Mouse (Mus musculus): ENCODE measurements around the gene Thra. TPM values are rescaled to one million over a fixed set of nuclear protein-coding genes. Genes with fewer than 3 reads are reported as not detected.

The Thra gene
- total and polyA plus RNA-seq, 3 experiments: 89.4 to 105 (median 103) TPM

- 86% methylated on average over 18 of the region's 18 CpGs for WGBS
- DNase-seq: peak; percentile 25 to 45
- Histone ChIP-seq H3K9ac (ENCODE audit: low read depth, low read length) (peak overlapping the region; percentile 68), H3K27me3 (ENCODE audit: control insufficient read depth, insufficient read depth, low read length) (no peaks in the 10 kb centered on the region), H3K79me2 (replicated peaks; ENCODE audit: control insufficient read depth, insufficient read depth, low read length) (no peaks in the 10 kb centered on the region), H3K4me3 (no peak overlapping the region; the same call in 1 of the 2 replicates), H3K27ac (peak overlapping the region; percentile 100), H3K36me3 (ENCODE audit: control insufficient read depth, insufficient read depth, low read length) (peaks cover 39% of the 10 kb centered on the region), H3K4me1 (ENCODE audit: control insufficient read depth, insufficient read depth, low read length) (peaks cover 27% of the 10 kb centered on the region)
- intact Hi-C loops (cut with DNase I): no loop called here
- TF ChIP-seq EP300 (IDR thresholded peaks at IDR 0.05; ENCODE audit: insufficient read depth, low read depth, low read length) (no peak), CTCF (IDR thresholded peaks at IDR 0.05) (no peak), POLR2A (IDR thresholded peaks at IDR 0.05; ENCODE audit: insufficient read depth, low read depth, low read length) (no peak)
These were observed 30.7 kb downstream of the Thra start for GRCm38 (mm10) chr11:98771131-98771530.

- DNase-seq: peak; percentile 47 to 65
- intact Hi-C loops (cut with DNase I): loop anchor here (2.0 kb wide), 1 partner anchor 15 kb away; no protein-coding TSS in a partner anchor
- peak overlapping the region; percentile 100 for H3K27ac ChIP-seq
- peak overlapping the region; percentile 68 for H3K9ac ChIP-seq (ENCODE audit: low read depth, low read length)
- peaks cover 39% of the 10 kb centered on the region for H3K36me3 ChIP-seq (ENCODE audit: control insufficient read depth, insufficient read depth, low read length)
- TF ChIP-seq CTCF (IDR thresholded peaks at IDR 0.05): no peak
- TF ChIP-seq POLR2A (IDR thresholded peaks at IDR 0.05; ENCODE audit: insufficient read depth, low read depth, low read length): 0 out of 2 replicates have a peak, but pooled peaks have one; percentile 18
- 0 out of 2 replicates have a peak, but pooled peaks have one; percentile 16 for TF ChIP-seq EP300 (IDR thresholded peaks at IDR 0.05; ENCODE audit: insufficient read depth, low read depth, low read length)
- no peaks in the 10 kb centered on the region for H3K27me3 ChIP-seq (ENCODE audit: control insufficient read depth, insufficient read depth, low read length)
- H3K4me1 ChIP-seq (ENCODE audit: control insufficient read depth, insufficient read depth, low read length): peaks cover 29% of the 10 kb centered on the region
- H3K4me3 ChIP-seq: peak overlapping the region; percentile 50
- WGBS: 44% methylated on average over 11 of the region's 11 CpGs
- H3K79me2 ChIP-seq (replicated peaks; ENCODE audit: control insufficient read depth, insufficient read depth, low read length): no peaks in the 10 kb centered on the region
These were observed 31.5 kb downstream of the Thra start for GRCm38 (mm10) chr11:98771844-98772525.

- H3K9ac ChIP-seq (ENCODE audit: low read depth, low read length): peak overlapping the region; percentile 68
These were observed 32.3 kb downstream of the Thra start for GRCm38 (mm10) chr11:98772667-98773171.

GRCm38 (mm10) chr11:98773635-98774295 lies 33.3 kb downstream of the Thra start:
- WGBS: 1% methylated on average over 37 of the region's 37 CpGs
- H3K27ac ChIP-seq: peak overlapping the region; percentile 100
- peaks cover 33% of the 10 kb centered on the region for H3K4me1 ChIP-seq (ENCODE audit: control insufficient read depth, insufficient read depth, low read length)
- DNase-seq: peak; percentile 100
- no peaks in the 10 kb centered on the region for H3K27me3 ChIP-seq (ENCODE audit: control insufficient read depth, insufficient read depth, low read length)
- intact Hi-C loops (cut with DNase I): loop anchor here (1.0 to 2.0 kb wide), 2 partner anchors 13 to 32 kb away; no protein-coding TSS in a partner anchor
- TF ChIP-seq POLR2A (IDR thresholded peaks at IDR 0.05; ENCODE audit: insufficient read depth, low read depth, low read length) (peak; percentile 95), CTCF (IDR thresholded peaks at IDR 0.05) (peak; percentile 31), EP300 (IDR thresholded peaks at IDR 0.05; ENCODE audit: insufficient read depth, low read depth, low read length) (peak; percentile 98)
- peak overlapping the region; percentile 91 for H3K9ac ChIP-seq (ENCODE audit: low read depth, low read length)
- peaks cover 29% of the 10 kb centered on the region for H3K36me3 ChIP-seq (ENCODE audit: control insufficient read depth, insufficient read depth, low read length)
- peak overlapping the region; percentile 78 for H3K4me3 ChIP-seq
- no peaks in the 10 kb centered on the region for H3K79me2 ChIP-seq (replicated peaks; ENCODE audit: control insufficient read depth, insufficient read depth, low read length)

More at GRCm38 (mm10) chr11:98772667-98773171, 32.3 kb downstream of the Thra start:
- WGBS: 4% methylated on average over 8 of the region's 8 CpGs
- peak overlapping the region; percentile 50 for H3K4me3 ChIP-seq
- TF ChIP-seq CTCF (IDR thresholded peaks at IDR 0.05): no peak
- TF ChIP-seq EP300 (IDR thresholded peaks at IDR 0.05; ENCODE audit: insufficient read depth, low read depth, low read length): peak; percentile 100
- peak; percentile 87 for TF ChIP-seq POLR2A (IDR thresholded peaks at IDR 0.05; ENCODE audit: insufficient read depth, low read depth, low read length)
- peaks cover 31% of the 10 kb centered on the region for H3K4me1 ChIP-seq (ENCODE audit: control insufficient read depth, insufficient read depth, low read length)
- intact Hi-C loops (cut with DNase I): loop anchor here (1.0 to 2.0 kb wide), 2 partner anchors 14 to 31 kb away; no protein-coding TSS in a partner anchor
- no peaks in the 10 kb centered on the region for H3K79me2 ChIP-seq (replicated peaks; ENCODE audit: control insufficient read depth, insufficient read depth, low read length)
- H3K36me3 ChIP-seq (ENCODE audit: control insufficient read depth, insufficient read depth, low read length): peaks cover 39% of the 10 kb centered on the region
- DNase-seq: peak; percentile 78 to 89
- no peaks in the 10 kb centered on the region for H3K27me3 ChIP-seq (ENCODE audit: control insufficient read depth, insufficient read depth, low read length)
- peak overlapping the region; percentile 100 for H3K27ac ChIP-seq

- H3K4me3 ChIP-seq: peak within 1 kb of the TSS; percentile 78
- H3K27me3 ChIP-seq (ENCODE audit: control insufficient read depth, insufficient read depth, low read length): no peaks in the 10 kb centered on the region
- H3K9ac ChIP-seq (ENCODE audit: low read depth, low read length): peak within 1 kb of the TSS; percentile 91
- peak; percentile 99 for TF ChIP-seq POLR2A (IDR thresholded peaks at IDR 0.05; ENCODE audit: insufficient read depth, low read depth, low read length)
- TF ChIP-seq CTCF (IDR thresholded peaks at IDR 0.05): no peak
- TF ChIP-seq EP300 (IDR thresholded peaks at IDR 0.05; ENCODE audit: insufficient read depth, low read depth, low read length): no peak
- H3K36me3 ChIP-seq (ENCODE audit: control insufficient read depth, insufficient read depth, low read length): peaks cover 21% of the 10 kb centered on the region
- peak within 1 kb of the TSS; percentile 100 for H3K27ac ChIP-seq
- intact Hi-C loops (cut with DNase I): loop anchor here (1.0 kb wide), 1 partner anchor 9 kb away; no protein-coding TSS in a partner anchor
- WGBS: under 1% methylated on average over 22 of the region's 22 CpGs
- no peak for DNase-seq
- H3K79me2 ChIP-seq (replicated peaks; ENCODE audit: control insufficient read depth, insufficient read depth, low read length): no peaks in the 10 kb centered on the region
- peaks cover 25% of the 10 kb centered on the region for H3K4me1 ChIP-seq (ENCODE audit: control insufficient read depth, insufficient read depth, low read length)
These were observed 34.3 kb downstream of the Thra start, which contains the start of gene Nr1d1 for GRCm38 (mm10) chr11:98774582-98775347. Nr1d1 (minus strand) TSS chr11:98775333.
